Mouse (Mus musculus) T-helper 2 cell (primary cell): Measurements from ENCODE around the gene 0610009B22Rik.

Experiments
- in situ Hi-C: fragments of 300-600 bp; cut with MboI, MseI; formaldehyde crosslinking; loops from one replicate; pipeline ENCODE4 v1.15.1; 2025; ENCODE audit warnings: high pct_unique_total_duplicates

0610009B22Rik gene

GRCm38 (mm10) chr11:51661867-51662365 is 26.8 kb downstream of the 0610009B22Rik start:
- in situ Hi-C loops, result no loop called here

- in situ Hi-C loops, result no loop called here
These were observed 30.0 kb downstream of the 0610009B22Rik start for GRCm38 (mm10) chr11:51658705-51659104.

GRCm38 (mm10) chr11:51658291-51658690 is 30.4 kb downstream of the 0610009B22Rik start:
- in situ Hi-C loops, result no loop called here

- in situ Hi-C loops, result no loop called here
These were observed 31.7 kb downstream of the 0610009B22Rik start for GRCm38 (mm10) chr11:51656798-51657521.

DNA sequence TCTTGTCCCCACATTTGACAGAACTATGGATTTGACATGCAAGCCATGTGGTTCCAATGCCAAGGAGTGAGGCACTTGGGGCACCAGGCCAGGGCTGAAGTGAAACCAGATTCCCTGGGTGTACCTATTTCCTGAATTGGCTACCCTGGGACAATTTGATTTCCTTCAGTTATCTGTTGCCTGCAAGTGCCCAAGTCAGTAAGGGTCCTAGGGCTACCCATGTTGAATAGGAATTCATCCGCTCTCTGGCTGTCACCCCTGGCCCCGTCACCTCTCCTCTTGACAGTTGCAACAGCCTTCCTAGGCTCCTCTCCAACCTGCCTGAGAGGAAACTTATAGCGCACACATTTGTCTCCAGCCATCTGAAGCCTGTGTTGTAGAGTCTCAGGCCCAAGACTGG is 33.8 kb downstream of the 0610009B22Rik start:
- in situ Hi-C loops, result no loop called here

- in situ Hi-C loops, result no loop called here
These were observed 34.9 kb downstream of the 0610009B22Rik start for GRCm38 (mm10) chr11:51653736-51654135.

- in situ Hi-C loops, result no loop called here
These were observed 35.7 kb downstream of the 0610009B22Rik start for GRCm38 (mm10) chr11:51652889-51653418.

DNA sequence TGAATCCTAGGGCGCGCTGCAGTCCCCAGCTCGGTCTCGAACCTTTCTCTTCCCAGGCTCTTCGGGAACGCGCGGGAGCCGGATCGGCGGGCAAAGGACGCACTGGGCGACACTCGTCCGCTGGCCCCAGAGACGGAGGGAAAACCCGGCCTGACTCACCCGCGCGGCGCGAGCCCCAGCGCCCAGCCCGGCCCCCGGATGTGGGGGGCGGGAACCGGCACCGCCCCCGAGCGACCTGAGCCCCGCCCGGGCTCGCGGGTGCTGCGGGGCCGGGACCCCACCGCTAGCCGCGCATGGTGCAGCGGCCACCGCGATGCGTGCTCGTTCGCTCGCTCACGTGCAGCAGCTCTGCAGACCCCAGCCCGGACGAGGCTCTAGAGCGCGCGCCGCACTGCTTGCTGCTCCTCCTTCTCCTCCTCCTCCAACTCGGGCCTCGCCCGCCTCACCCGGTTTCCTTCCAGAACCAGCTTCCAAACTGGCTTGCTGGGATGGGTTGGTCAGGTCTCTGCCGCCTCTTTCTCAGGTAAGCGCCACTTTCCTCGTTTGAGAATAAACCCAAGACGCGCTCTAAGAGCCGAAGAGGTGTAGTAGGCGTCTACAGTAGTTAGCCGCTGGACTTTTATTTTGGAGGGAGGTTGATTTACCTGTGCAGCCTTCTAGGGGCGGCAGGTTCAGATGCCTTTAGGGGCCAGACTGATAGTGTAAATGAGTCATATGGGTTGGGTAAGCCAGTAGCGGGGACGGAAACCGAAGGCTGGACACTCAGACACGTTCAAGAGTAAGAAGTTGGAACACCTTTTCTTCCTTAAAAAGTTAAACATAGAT is 37.8 kb downstream of the 0610009B22Rik start, which contains the start of the genes N4bp3 and D930048N14Rik:
TSS of gene N4bp3 (minus strand) at position 152 of the 825 bp plus-strand sequence.
TSS of gene D930048N14Rik (plus strand) at position 264 of the 825 bp plus-strand sequence.
- in situ Hi-C loops, result no loop called here

DNA sequence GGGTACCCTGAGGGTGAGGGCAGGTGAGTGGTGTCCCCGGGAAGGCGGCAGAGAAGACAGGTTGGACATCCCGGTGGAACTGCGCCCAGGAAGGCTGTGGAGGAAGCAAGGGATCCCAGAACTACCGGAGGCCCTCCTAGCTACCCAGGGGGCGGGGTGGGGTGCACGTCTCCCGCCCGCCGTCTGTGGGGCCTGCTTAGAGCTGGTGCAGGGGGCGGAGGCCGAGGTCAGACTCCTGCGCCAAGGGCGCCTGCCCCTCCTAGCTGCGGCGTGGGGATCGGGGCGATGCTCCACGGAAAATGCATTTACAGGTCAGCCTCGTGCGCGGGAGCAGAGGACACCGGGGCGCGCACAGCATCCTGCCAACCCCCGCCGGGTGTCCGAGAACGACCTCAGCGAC is 38.4 kb downstream of the 0610009B22Rik start:
- in situ Hi-C loops, result no loop called here

GRCm38 (mm10) chr11:51649889-51650199 is 38.8 kb downstream of the 0610009B22Rik start:
- in situ Hi-C loops, result no loop called here

DNA sequence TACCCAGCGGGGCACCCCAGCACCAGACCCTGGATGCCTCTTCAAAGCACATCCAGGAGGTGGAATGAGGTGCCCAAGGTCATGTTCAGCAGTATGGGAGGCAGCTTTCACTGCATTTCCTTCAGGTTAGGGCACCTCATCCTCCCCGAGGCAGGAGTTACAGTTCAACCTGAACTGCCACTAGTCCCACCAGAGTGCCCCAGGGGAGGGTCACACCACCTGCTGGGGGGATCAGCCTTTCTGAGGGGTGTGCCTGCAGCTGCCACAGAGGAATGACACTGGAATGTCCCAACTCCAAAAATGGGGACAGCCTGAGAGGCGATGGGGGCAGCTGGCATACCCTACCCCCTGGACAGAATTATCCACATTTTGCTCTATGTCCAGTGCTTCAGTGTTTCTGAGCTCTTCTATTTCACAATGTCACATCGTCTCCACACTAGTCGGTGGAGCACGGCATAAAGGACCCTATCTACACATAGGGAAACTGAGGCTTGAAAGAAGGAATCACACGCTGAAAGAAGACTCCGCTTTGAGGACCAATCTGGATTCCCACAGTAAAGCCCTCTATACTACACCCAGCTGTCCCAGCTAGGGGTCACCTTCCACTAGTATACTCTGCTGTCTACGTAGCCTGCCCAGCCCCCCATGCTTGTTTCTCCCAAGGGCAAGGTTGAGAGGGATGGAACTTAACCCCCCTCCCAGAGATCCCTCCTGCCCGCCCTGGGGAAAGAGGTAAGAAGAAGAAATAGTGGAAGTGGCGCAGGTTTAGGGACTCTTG is 39.4 kb downstream of the 0610009B22Rik start:
- in situ Hi-C loops, result no loop called here

GRCm38 (mm10) chr11:51648566-51648965 is 40.1 kb downstream of the 0610009B22Rik start:
- in situ Hi-C loops, result no loop called here

DNA sequence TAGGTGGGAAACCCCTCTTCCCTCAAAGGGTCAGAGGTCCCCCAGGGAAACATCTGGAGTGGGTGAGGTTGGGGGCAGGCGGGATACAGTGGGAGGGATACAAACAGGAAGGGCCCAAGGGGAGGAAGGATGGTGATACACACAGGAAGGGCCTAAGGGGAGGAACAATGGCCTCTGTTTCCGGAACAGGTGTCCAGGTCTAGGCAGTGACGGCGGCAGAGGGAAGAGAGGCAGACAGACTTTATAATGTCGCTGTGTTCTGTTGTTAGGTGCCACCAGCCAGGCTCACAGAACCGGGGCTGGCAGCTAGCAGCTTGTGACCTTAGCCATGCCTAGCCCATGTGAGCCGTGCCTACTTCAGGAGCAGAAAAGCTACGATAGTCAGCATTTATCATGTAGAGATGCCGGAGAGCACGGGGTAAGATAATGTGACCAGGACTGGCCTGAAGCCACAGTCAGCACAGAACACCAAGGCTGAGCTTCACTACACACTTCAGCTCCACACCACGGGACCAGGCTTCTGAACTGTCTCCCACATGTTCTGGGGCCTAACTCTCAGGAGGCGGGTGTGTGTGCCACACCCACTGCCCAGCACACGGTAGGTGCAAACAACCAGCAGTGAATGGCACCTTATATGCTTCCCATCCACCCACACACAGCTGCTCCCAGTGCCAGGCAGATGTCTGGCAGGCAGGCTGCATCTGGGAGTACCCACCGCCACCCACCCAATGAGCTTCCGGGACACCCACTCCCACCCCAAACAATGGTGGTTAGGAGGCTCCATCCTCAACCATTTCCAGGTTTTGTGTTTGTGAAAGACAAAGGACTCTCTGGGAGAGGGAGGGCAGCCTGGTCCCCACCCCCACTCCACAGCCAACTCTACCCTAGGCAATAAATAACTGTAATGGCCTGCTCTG is 41.7 kb downstream of the 0610009B22Rik start:
- in situ Hi-C loops, result no loop called here

- in situ Hi-C loops, result no loop called here
These were observed 42.4 kb downstream of the 0610009B22Rik start for GRCm38 (mm10) chr11:51646245-51646644.

DNA sequence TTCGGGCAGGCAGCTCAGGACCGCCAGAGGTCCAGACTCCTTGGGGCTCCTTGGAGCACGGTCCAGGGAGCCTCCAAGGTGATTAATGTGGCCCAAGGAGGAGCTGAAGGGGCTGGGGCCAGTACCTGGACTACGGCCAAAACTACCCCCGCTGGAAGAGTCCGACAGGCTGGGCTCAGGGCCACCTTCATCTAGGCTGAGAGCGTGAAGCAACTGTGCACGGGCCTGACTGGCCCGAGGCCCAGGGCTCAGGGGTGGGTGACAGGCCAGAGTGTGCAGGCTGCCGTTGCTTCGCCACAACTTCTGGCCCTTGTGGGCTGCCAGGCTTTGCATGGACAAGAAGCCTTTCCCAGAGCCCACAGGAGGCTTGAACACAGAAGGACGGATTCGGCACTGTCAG is 43.4 kb downstream of the 0610009B22Rik start:
- in situ Hi-C loops, result no loop called here

- in situ Hi-C loops, result loop anchor here (5.0 kb wide), 1 partner anchor 43 kb away; the partner anchor contains the start of gene 0610009B22Rik
These were observed 44.5 kb downstream of the 0610009B22Rik start for GRCm38 (mm10) chr11:51644217-51644616.

GRCm38 (mm10) chr11:51643761-51644160 is 44.9 kb downstream of the 0610009B22Rik start:
- in situ Hi-C loops, result loop anchor here (5.0 kb wide), 1 partner anchor 44 kb away; the partner anchor contains the start of gene 0610009B22Rik

- in situ Hi-C loops, result loop anchor here (5.0 kb wide), 1 partner anchor 44 kb away; the partner anchor contains the start of gene 0610009B22Rik
These were observed 45.5 kb downstream of the 0610009B22Rik start for GRCm38 (mm10) chr11:51643202-51643601.

GRCm38 (mm10) chr11:51640748-51641147 is 47.9 kb downstream of the 0610009B22Rik start:
- in situ Hi-C loops, result loop anchor here (5.0 kb wide), 1 partner anchor 47 kb away; the partner anchor contains the start of gene 0610009B22Rik

DNA sequence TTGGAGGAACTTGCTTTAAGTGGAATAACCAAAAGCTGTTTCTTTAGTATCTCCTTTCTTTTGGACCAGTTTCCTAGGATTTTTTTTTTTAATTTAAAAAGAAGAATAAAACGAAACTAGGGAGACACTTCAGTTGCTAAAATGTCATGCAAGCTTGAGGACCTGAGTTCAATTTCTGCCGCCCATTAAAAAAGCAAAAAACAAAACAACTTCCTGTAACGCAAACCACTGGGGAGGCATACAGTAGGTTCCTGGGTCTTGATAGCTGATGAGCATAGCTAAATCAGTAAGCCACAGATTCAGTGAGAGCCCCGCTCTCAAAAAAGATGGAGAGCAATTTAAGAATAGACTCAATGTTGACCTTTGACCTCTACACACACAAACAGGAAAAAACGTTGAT is 50.2 kb downstream of the 0610009B22Rik start:
- in situ Hi-C loops, result no loop called here
